Mouse (Mus musculus) erythroblast, adult 5-6 weeks (primary cell): Measurements from ENCODE around the gene Zfp740. TPM values are rescaled to one million over a fixed set of nuclear protein-coding genes. Genes with fewer than 3 reads are reported as not detected.

Experiments
- total RNA-seq, 2 experiments: library from RNA; stranded (forward) in 1 of 2; stranded (reverse) in 1 of 2; fragments of 150-400 nt in 1 of 2; fragments of 200-764, 138-1000 nt in 1 of 2; gene quantifications; 2 replicates each; pipeline versions ENCODE4 v1.2.3 to v1.2.4; 2015 to 2017; ENCODE audit warnings: low replicate concordance in 2 of 2

Gene Zfp740
- total RNA-seq, 2 experiments from 2014 or later, result 14.2 to 15.7 TPM

Other genes with a start within 250 kb of the Zfp740 start
- not detected in 2 replicates for gene Krt78, start 249.0 kb upstream of the Zfp740 start, total RNA-seq (2015; ENCODE audit: low replicate concordance)
- not detected in 2 replicates for gene Krt78, start 249.0 kb upstream of the Zfp740 start, total RNA-seq (2017; ENCODE audit: low replicate concordance)
- not detected in 2 replicates for gene Krt8, start 198.8 kb upstream of the Zfp740 start, total RNA-seq (2015; ENCODE audit: low replicate concordance)
- gene Krt8, start 198.8 kb upstream of the Zfp740 start, total RNA-seq (2017; ENCODE audit: low replicate concordance), result not detected in 2 replicates
- 2.3 TPM in 1 of 2 replicates, not detected in the other for gene Krt18, start 175.1 kb upstream of the Zfp740 start, total RNA-seq (2015; ENCODE audit: low replicate concordance)
- gene Krt18, start 175.1 kb upstream of the Zfp740 start, total RNA-seq (2017; ENCODE audit: low replicate concordance), result 2.8 TPM in 1 of 2 replicates, not detected in the other
- 35.4 and 35.9 TPM in 2 replicates for gene Eif4b, start 129.5 kb upstream of the Zfp740 start, total RNA-seq (2015; ENCODE audit: low replicate concordance)
- gene Eif4b, start 129.5 kb upstream of the Zfp740 start, total RNA-seq (2017; ENCODE audit: low replicate concordance), result 58.0 and 81.1 TPM in 2 replicates
- not detected in 2 replicates for gene Tns2, start 102.8 kb upstream of the Zfp740 start, total RNA-seq (2015; ENCODE audit: low replicate concordance)
- gene Tns2, start 102.8 kb upstream of the Zfp740 start, total RNA-seq (2017; ENCODE audit: low replicate concordance), result not detected in 2 replicates
- 3.8 TPM in 1 of 2 replicates, not detected in the other for gene Spryd3, start 67.0 kb upstream of the Zfp740 start, total RNA-seq (2015; ENCODE audit: low replicate concordance)
- gene Spryd3, start 67.0 kb upstream of the Zfp740 start, total RNA-seq (2017; ENCODE audit: low replicate concordance), result 2.1 and 4.7 TPM in 2 replicates
- gene Igfbp6, start 58.9 kb upstream of the Zfp740 start, total RNA-seq (2015; ENCODE audit: low replicate concordance), result 1.5 TPM in 1 of 2 replicates, not detected in the other
- not detected in 2 replicates for gene Igfbp6, start 58.9 kb upstream of the Zfp740 start, total RNA-seq (2017; ENCODE audit: low replicate concordance)
- 1.0 TPM in 1 of 2 replicates, not detected in the other for gene Soat2, start 52.7 kb upstream of the Zfp740 start, total RNA-seq (2015; ENCODE audit: low replicate concordance)
- 1.5 and 1.8 TPM in 2 replicates for gene Soat2, start 52.7 kb upstream of the Zfp740 start, total RNA-seq (2017; ENCODE audit: low replicate concordance)
- 2.9 TPM in 1 of 2 replicates, not detected in the other for gene Csad, start 1.5 kb downstream of the Zfp740 start, total RNA-seq (2015; ENCODE audit: low replicate concordance)
- gene Csad, start 1.5 kb downstream of the Zfp740 start, total RNA-seq (2017; ENCODE audit: low replicate concordance), result 9.3 and 12.5 TPM in 2 replicates
- 36.8 and 55.3 TPM in 2 replicates for gene Itgb7, start 28.7 kb downstream of the Zfp740 start, total RNA-seq (2015; ENCODE audit: low replicate concordance)
- gene Itgb7, start 28.7 kb downstream of the Zfp740 start, total RNA-seq (2017; ENCODE audit: low replicate concordance), result 31.0 and 35.5 TPM in 2 replicates
- gene Rarg, start 54.3 kb downstream of the Zfp740 start, total RNA-seq (2015; ENCODE audit: low replicate concordance), result 0.84 and 1.5 TPM in 2 replicates
- 0.84 and 5.2 TPM in 2 replicates for gene Rarg, start 54.3 kb downstream of the Zfp740 start, total RNA-seq (2017; ENCODE audit: low replicate concordance)
- gene Gm9918, start 67.3 kb downstream of the Zfp740 start, total RNA-seq (2015; ENCODE audit: low replicate concordance), result not detected in 2 replicates
- not detected in 2 replicates for gene Gm9918, start 67.3 kb downstream of the Zfp740 start, total RNA-seq (2017; ENCODE audit: low replicate concordance)
- gene Mfsd5, start 76.2 kb downstream of the Zfp740 start, total RNA-seq (2015; ENCODE audit: low replicate concordance), result 5.9 and 15.6 TPM in 2 replicates
- 2.5 and 10.7 TPM in 2 replicates for gene Mfsd5, start 76.2 kb downstream of the Zfp740 start, total RNA-seq (2017; ENCODE audit: low replicate concordance)
- 4.8 and 10.9 TPM in 2 replicates for gene Espl1, start 93.0 kb downstream of the Zfp740 start, total RNA-seq (2015; ENCODE audit: low replicate concordance)
- 29.3 and 37.1 TPM in 2 replicates for gene Espl1, start 93.0 kb downstream of the Zfp740 start, total RNA-seq (2017; ENCODE audit: low replicate concordance)
- 71.1 and 131 TPM in 2 replicates for gene Pfdn5, start 122.9 kb downstream of the Zfp740 start, total RNA-seq (2015; ENCODE audit: low replicate concordance)
- 120 and 128 TPM in 2 replicates for gene Pfdn5, start 122.9 kb downstream of the Zfp740 start, total RNA-seq (2017; ENCODE audit: low replicate concordance)
- gene Myg1, start 128.5 kb downstream of the Zfp740 start, total RNA-seq (2015; ENCODE audit: low replicate concordance), result 9.4 and 10.0 TPM in 2 replicates
- gene Myg1, start 128.5 kb downstream of the Zfp740 start, total RNA-seq (2017; ENCODE audit: low replicate concordance), result 14.3 and 14.9 TPM in 2 replicates
- gene Aaas, start 147.5 kb downstream of the Zfp740 start, total RNA-seq (2015; ENCODE audit: low replicate concordance), result 30.3 and 60.7 TPM in 2 replicates
- 11.7 and 49.7 TPM in 2 replicates for gene Aaas, start 147.5 kb downstream of the Zfp740 start, total RNA-seq (2017; ENCODE audit: low replicate concordance)
- not detected in 2 replicates for gene Sp7, start 163.9 kb downstream of the Zfp740 start, total RNA-seq (2015; ENCODE audit: low replicate concordance)
- not detected in 2 replicates for gene Sp7, start 163.9 kb downstream of the Zfp740 start, total RNA-seq (2017; ENCODE audit: low replicate concordance)
- 42.2 and 66.3 TPM in 2 replicates for gene Sp1, start 202.9 kb downstream of the Zfp740 start, total RNA-seq (2015; ENCODE audit: low replicate concordance)
- gene Sp1, start 202.9 kb downstream of the Zfp740 start, total RNA-seq (2017; ENCODE audit: low replicate concordance), result 20.2 and 23.1 TPM in 2 replicates
- not detected in 2 replicates for gene Amhr2, start 242.1 kb downstream of the Zfp740 start, total RNA-seq (2015; ENCODE audit: low replicate concordance)
- gene Amhr2, start 242.1 kb downstream of the Zfp740 start, total RNA-seq (2017; ENCODE audit: low replicate concordance), result not detected in 2 replicates